Mouse (Mus musculus): ENCODE measurements around the gene Armc6. TPM values are rescaled to one million over a fixed set of nuclear protein-coding genes. Genes with fewer than 3 reads are reported as not detected.

Gene Armc6
- polyA plus RNA-seq, 1 experiment from 2014 or later: 31.5 TPM

DNA sequence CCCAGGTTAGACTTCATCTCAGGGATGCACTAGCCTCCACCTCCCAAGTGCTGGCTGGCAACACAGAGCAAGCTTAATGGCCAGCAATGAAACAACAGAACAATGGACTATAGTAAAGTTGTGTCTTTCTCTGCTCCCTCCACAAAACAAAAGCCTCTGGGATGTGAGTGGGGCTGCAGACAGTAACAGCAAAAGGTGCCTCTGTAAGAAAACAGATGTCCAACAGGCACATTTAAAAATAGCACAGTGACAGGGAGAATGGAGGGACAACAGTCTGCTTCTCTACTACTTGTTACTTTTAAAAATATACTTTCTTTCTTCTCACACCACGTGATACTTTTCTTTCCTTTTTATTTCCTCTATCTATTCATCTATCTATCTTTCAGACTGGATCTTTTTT, 29.5 kb downstream of the Armc6 start:
- Histone ChIP-seq H3K27ac (ENCODE audit: low read length) (no peak overlapping the region), H3K27me3 (ENCODE audit: insufficient read depth, low read length) (no peaks in the 10 kb centered on the region), H3K4me2 (replicated peaks; ENCODE audit: low read depth, low read length) (no peak overlapping the region), H3K4me3 (ENCODE audit: low read length) (no peak overlapping the region), H3K9me3 (ENCODE audit: low read length) (no peaks in the 10 kb centered on the region), H3K4me1 (ENCODE audit: insufficient read depth, low read length) (no peaks in the 10 kb centered on the region), H3K9ac (replicated peaks; ENCODE audit: low read length) (no peak overlapping the region), H3K36me3 (ENCODE audit: insufficient read depth, low read length) (no peaks in the 10 kb centered on the region)
- ATAC-seq (ENCODE audit: low FRiP score, low TSS enrichment): no peak
- 69% methylated on average over 1 of the region's 1 CpGs for WGBS

DNA sequence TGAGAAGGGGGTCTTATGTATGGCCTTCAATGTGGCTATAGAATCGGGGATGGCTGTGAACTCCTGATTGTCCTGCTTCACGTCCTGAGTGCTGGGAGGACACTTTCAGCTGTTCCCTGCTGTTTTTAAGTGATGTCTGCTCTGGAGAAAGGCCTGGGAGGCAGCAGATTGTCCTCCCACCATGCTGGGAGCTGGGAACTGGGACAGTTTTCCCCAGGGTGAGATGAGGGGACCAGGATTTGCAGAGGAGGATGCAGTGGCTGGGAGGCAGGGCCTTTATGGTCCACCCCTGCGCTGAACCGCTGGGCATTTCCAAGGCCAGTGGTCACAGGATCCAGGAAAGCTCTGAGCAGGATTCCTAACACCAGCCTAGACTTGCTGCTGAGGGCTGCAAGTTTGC, 31.2 kb downstream of the Armc6 start:
- H3K4me1 ChIP-seq (ENCODE audit: insufficient read depth, low read length): no peaks in the 10 kb centered on the region
- H3K27ac ChIP-seq (ENCODE audit: low read length): no peak overlapping the region
- H3K9ac ChIP-seq (replicated peaks; ENCODE audit: low read length): no peak overlapping the region
- no peaks in the 10 kb centered on the region for H3K9me3 ChIP-seq (ENCODE audit: low read length)
- H3K27me3 ChIP-seq (ENCODE audit: insufficient read depth, low read length): no peaks in the 10 kb centered on the region
- no peaks in the 10 kb centered on the region for H3K36me3 ChIP-seq (ENCODE audit: insufficient read depth, low read length)
- no peak overlapping the region for H3K4me2 ChIP-seq (replicated peaks; ENCODE audit: low read depth, low read length)
- WGBS: 73% methylated on average over 4 of the region's 4 CpGs
- H3K4me3 ChIP-seq (ENCODE audit: low read length): no peak overlapping the region
- no peak for ATAC-seq (ENCODE audit: low FRiP score, low TSS enrichment)

DNA sequence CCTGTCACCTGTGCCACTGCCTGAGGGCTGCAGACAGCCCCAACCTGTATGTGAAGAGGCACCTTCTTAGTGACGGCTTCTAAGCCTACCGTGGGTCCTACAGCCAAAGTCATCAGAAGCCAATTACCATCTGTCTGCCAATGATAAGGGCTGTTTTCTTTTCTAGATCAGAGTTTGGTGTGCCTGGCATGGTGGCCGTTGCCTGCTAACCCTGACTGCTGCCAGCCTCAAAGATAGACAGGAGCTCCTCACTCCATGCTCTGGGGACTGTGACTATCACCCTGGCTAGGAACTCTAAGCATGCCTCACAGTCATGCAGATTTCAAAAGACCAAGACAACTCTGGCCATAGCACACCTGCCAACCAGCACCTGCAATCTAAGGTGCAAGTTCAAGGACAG, 32.8 kb downstream of the Armc6 start:
- Histone ChIP-seq H3K9me3 (ENCODE audit: low read length) (no peaks in the 10 kb centered on the region), H3K9ac (replicated peaks; ENCODE audit: low read length) (no peak overlapping the region), H3K4me1 (ENCODE audit: insufficient read depth, low read length) (no peaks in the 10 kb centered on the region), H3K36me3 (ENCODE audit: insufficient read depth, low read length) (no peaks in the 10 kb centered on the region), H3K4me2 (replicated peaks; ENCODE audit: low read depth, low read length) (no peak overlapping the region), H3K27me3 (ENCODE audit: insufficient read depth, low read length) (no peaks in the 10 kb centered on the region), H3K4me3 (ENCODE audit: low read length) (no peak overlapping the region), H3K27ac (ENCODE audit: low read length) (no peak overlapping the region)
- no peak for ATAC-seq (ENCODE audit: low FRiP score, low TSS enrichment)
- 77% methylated on average over 3 of the region's 3 CpGs for WGBS

DNA sequence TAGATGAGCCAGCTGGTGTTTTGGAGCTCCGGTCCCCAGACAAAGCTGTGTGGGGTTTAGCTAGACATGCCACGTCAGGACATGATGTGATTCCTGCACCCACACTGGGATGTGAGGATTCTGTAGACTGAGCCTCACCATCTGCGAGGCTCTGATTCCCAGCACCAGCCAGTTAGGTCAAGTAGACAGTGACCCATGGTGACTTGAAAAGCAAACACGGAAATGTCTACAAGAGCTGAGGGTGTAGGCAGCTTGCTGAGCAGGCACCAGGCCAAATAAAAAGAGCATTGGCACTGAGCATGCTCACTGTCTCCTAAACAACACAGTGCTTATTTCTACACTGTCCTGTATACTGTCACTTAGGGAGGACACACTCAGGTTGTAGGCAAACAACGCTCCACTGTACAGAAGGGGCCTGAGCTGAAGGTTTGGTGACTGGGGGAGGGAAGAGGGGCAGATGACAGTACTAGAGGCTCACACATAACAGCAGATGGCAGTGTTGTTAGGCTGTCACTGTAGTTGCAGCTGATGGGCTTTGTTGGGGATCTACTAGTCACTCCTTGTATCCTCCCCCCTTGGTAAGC, 34.1 kb downstream of the Armc6 start:
- Histone ChIP-seq H3K4me2 (replicated peaks; ENCODE audit: low read depth, low read length) (no peak overlapping the region), H3K4me3 (ENCODE audit: low read length) (no peak overlapping the region), H3K27ac (ENCODE audit: low read length) (no peak overlapping the region), H3K36me3 (ENCODE audit: insufficient read depth, low read length) (no peaks in the 10 kb centered on the region), H3K9ac (replicated peaks; ENCODE audit: low read length) (no peak overlapping the region), H3K27me3 (ENCODE audit: insufficient read depth, low read length) (no peaks in the 10 kb centered on the region), H3K9me3 (ENCODE audit: low read length) (no peaks in the 10 kb centered on the region), H3K4me1 (ENCODE audit: insufficient read depth, low read length) (no peaks in the 10 kb centered on the region)
- 48% methylated on average over 5 of the region's 5 CpGs for WGBS
- ATAC-seq (ENCODE audit: low FRiP score, low TSS enrichment): no peak

DNA sequence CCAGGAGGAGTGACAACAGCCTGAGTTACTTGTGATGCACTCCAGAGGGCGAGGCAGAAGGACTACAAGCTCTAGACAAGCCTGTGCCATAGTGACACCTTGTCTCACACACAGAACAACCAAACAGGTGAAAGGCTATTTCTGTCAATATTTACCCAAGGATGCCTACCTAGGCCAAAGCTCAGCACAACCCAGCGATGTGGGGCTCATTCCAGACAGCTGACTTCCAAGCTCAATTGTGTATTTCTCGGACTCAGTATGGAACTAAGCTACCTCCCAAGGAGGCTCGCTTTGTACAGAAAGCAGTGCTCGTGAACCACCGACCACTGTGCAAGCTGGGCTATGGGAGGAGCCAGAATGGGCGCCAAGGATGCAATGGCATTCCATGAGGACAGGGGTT, 36.7 kb downstream of the Armc6 start:
- no peaks in the 10 kb centered on the region for H3K36me3 ChIP-seq (ENCODE audit: insufficient read depth, low read length)
- no peaks in the 10 kb centered on the region for H3K9me3 ChIP-seq (ENCODE audit: low read length)
- no peaks in the 10 kb centered on the region for H3K4me1 ChIP-seq (ENCODE audit: insufficient read depth, low read length)
- WGBS: 57% methylated on average over 7 of the region's 7 CpGs
- H3K27me3 ChIP-seq (ENCODE audit: insufficient read depth, low read length): no peaks in the 10 kb centered on the region
- no peak overlapping the region for H3K27ac ChIP-seq (ENCODE audit: low read length)
- H3K4me2 ChIP-seq (replicated peaks; ENCODE audit: low read depth, low read length): no peak overlapping the region
- no peak overlapping the region for H3K4me3 ChIP-seq (ENCODE audit: low read length)
- H3K9ac ChIP-seq (replicated peaks; ENCODE audit: low read length): no peak overlapping the region
- peak; percentile 40; the same call in 1 of the 2 replicates for ATAC-seq (ENCODE audit: low FRiP score, low TSS enrichment)

DNA sequence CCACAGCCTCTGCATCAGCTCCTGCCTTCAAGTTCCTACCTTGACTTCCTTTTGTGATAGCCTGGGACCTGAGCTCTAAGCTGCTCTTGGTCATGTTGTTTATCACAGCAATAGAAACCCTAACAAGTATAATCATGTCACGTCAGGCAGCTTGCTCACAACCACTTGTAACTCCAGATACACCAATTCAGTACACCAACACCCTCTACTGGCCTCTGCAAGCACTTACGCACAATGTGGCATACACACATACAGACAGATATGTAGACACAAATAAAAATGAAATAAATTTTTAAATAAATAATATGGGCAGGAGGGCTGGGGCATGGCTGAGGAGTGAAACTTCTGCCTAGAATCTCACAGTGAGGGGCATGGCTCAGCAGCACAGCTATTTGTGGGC, 38.5 kb downstream of the Armc6 start:
- no peak overlapping the region for H3K4me3 ChIP-seq (ENCODE audit: low read length)
- H3K4me2 ChIP-seq (replicated peaks; ENCODE audit: low read depth, low read length): no peak overlapping the region
- 79% methylated on average over 2 of the region's 2 CpGs for WGBS
- no peaks in the 10 kb centered on the region for H3K4me1 ChIP-seq (ENCODE audit: insufficient read depth, low read length)
- H3K9me3 ChIP-seq (ENCODE audit: low read length): no peaks in the 10 kb centered on the region
- no peak for ATAC-seq (ENCODE audit: low FRiP score, low TSS enrichment)
- no peaks in the 10 kb centered on the region for H3K27me3 ChIP-seq (ENCODE audit: insufficient read depth, low read length)
- H3K9ac ChIP-seq (replicated peaks; ENCODE audit: low read length): no peak overlapping the region
- no peak overlapping the region for H3K27ac ChIP-seq (ENCODE audit: low read length)
- H3K36me3 ChIP-seq (ENCODE audit: insufficient read depth, low read length): no peaks in the 10 kb centered on the region

DNA sequence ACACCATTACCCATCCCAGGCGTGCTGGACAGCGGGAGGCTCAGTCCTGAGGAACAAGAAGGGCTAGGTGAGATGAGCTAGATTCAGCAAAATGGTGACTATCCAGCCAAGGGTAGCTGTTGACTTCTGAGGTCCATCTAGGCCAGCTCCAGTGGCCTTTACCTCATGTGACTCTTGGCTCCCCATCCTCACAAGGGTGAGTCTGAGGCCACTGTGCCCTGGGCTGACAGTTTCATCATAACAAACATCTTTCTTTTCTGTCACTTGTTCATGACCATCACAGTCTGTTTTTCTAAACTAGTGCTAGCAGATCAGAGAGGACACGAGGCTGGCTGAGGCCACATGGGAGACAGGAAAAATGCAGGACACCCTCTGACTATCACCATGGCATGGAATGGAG, 40.1 kb downstream of the Armc6 start:
- H3K27me3 ChIP-seq (ENCODE audit: insufficient read depth, low read length): no peaks in the 10 kb centered on the region
- H3K27ac ChIP-seq (ENCODE audit: low read length): no peak overlapping the region
- WGBS: 84% methylated on average over 3 of the region's 3 CpGs
- no peak overlapping the region for H3K4me3 ChIP-seq (ENCODE audit: low read length)
- no peak overlapping the region for H3K4me2 ChIP-seq (replicated peaks; ENCODE audit: low read depth, low read length)
- H3K4me1 ChIP-seq (ENCODE audit: insufficient read depth, low read length): no peaks in the 10 kb centered on the region
- no peaks in the 10 kb centered on the region for H3K9me3 ChIP-seq (ENCODE audit: low read length)
- H3K36me3 ChIP-seq (ENCODE audit: insufficient read depth, low read length): no peaks in the 10 kb centered on the region
- no peak overlapping the region for H3K9ac ChIP-seq (replicated peaks; ENCODE audit: low read length)
- ATAC-seq (ENCODE audit: low FRiP score, low TSS enrichment): no peak

DNA sequence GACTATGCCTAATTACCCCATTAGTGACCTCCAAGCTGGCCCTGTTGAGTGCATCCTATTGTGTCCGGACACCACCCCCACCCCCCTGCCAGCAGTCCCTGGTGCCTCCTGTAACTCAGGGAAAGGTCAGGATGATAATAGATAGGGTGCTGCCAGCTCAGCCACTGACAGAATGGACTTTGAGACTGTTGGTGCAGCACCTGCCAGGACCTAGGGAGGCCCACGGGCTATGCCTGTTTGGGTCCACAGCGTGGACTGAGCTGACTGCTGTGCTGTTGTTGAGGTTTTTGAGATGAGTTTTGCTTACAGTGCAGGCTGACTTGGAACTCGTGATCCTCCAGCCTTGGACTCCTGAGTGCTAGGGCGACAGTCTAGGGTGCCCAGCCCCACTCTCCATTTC, 41.0 kb downstream of the Armc6 start:
- Histone ChIP-seq H3K9ac (replicated peaks; ENCODE audit: low read length) (no peak overlapping the region), H3K9me3 (ENCODE audit: low read length) (no peaks in the 10 kb centered on the region), H3K4me1 (ENCODE audit: insufficient read depth, low read length) (no peaks in the 10 kb centered on the region), H3K27ac (ENCODE audit: low read length) (no peak overlapping the region), H3K4me3 (ENCODE audit: low read length) (no peak overlapping the region), H3K4me2 (replicated peaks; ENCODE audit: low read depth, low read length) (no peak overlapping the region), H3K27me3 (ENCODE audit: insufficient read depth, low read length) (no peaks in the 10 kb centered on the region), H3K36me3 (ENCODE audit: insufficient read depth, low read length) (no peaks in the 10 kb centered on the region)
- WGBS: 66% methylated on average over 5 of the region's 5 CpGs
- no peak for ATAC-seq (ENCODE audit: low FRiP score, low TSS enrichment)

DNA sequence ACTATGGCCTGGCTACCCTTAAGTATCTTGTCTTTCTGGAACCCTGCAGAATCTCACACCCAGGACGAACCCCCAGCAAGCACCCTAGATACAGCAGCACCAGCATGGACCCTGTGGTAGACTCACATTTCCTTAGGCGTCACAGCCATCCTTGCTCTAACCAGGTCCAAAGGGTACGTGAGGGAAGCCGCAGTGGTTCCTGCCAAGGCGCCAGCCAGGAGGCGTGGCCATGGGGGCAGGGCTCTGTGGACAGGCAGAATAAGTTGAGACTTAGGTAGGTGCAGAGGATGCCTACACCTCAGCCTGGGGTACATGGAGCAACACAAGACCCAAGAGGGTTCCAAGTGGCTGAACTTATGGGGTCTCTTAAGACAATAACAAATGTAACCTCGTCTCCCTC, 45.6 kb downstream of the Armc6 start:
- WGBS: 76% methylated on average over 7 of the region's 7 CpGs

DNA sequence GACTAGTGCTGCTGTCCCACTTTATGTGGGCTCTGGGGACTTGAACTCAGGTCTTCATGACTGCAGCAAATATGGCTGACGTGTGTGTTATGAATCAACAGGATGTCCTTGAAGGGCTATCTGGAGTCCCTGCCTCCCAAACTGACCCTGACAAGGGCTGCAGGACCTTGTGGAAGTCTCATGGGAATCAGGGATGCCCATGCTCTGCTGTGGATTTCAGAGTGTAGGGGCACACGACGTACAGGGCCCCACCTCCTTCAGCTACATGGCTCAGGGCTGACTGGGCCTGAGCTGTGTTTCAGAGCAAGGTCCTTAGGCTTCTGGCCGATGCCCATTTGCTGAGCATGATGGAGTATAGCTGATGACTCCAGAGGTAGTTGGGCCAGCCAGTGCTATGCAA, 51.1 kb downstream of the Armc6 start:
- Histone ChIP-seq H3K9ac (replicated peaks; ENCODE audit: low read length) (no peak overlapping the region), H3K4me3 (ENCODE audit: low read length) (no peak overlapping the region), H3K27ac (ENCODE audit: low read length) (no peak overlapping the region), H3K9me3 (ENCODE audit: low read length) (no peaks in the 10 kb centered on the region), H3K4me2 (replicated peaks; ENCODE audit: low read depth, low read length) (no peak overlapping the region), H3K36me3 (ENCODE audit: insufficient read depth, low read length) (peaks cover 6% of the 10 kb centered on the region; the same call in 1 of the 2 replicates), H3K27me3 (ENCODE audit: insufficient read depth, low read length) (no peaks in the 10 kb centered on the region), H3K4me1 (ENCODE audit: insufficient read depth, low read length) (no peaks in the 10 kb centered on the region)
- no peak for ATAC-seq (ENCODE audit: low FRiP score, low TSS enrichment)
- 85% methylated on average over 4 of the region's 4 CpGs for WGBS

More for the DNA sequence above, 45.6 kb downstream of the Armc6 start:
- Histone ChIP-seq H3K4me3 (ENCODE audit: low read length) (no peak overlapping the region), H3K9ac (replicated peaks; ENCODE audit: low read length) (no peak overlapping the region), H3K27ac (ENCODE audit: low read length) (no peak overlapping the region), H3K4me1 (ENCODE audit: insufficient read depth, low read length) (no peaks in the 10 kb centered on the region), H3K27me3 (ENCODE audit: insufficient read depth, low read length) (no peaks in the 10 kb centered on the region), H3K9me3 (ENCODE audit: low read length) (no peaks in the 10 kb centered on the region), H3K36me3 (ENCODE audit: insufficient read depth, low read length) (no peaks in the 10 kb centered on the region), H3K4me2 (replicated peaks; ENCODE audit: low read depth, low read length) (no peak overlapping the region)
- ATAC-seq (ENCODE audit: low FRiP score, low TSS enrichment): peak; percentile 49; the same call in 1 of the 2 replicates

All from kidney, embryonic 16.5 days (tissue).